Mouse (Mus musculus): ENCODE data around the gene Nectin4.

Nectin4 gene

DNA sequence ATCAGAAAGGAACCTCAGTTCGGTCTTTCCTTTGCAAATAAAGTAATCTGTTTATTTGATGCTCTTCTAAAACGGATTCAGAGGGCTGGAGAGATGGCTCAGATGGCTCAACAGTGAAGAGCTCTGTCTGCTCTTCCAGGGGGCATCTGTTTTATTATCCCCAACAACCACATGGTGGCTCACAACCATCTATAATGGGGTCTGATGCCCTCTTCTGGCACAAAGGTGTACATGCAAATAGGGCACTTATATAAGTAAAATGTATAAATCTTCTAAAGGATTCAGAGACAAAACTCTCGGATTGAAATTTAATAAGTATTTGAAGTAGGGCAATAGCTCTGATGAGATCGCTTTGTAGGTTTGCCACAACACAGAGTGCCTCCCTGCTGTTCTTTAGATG lies 11.5 kb upstream of the Nectin4 start:
- DNase-seq (ENCODE audit: low read depth, low spot score), result peak; percentile 67

DNA sequence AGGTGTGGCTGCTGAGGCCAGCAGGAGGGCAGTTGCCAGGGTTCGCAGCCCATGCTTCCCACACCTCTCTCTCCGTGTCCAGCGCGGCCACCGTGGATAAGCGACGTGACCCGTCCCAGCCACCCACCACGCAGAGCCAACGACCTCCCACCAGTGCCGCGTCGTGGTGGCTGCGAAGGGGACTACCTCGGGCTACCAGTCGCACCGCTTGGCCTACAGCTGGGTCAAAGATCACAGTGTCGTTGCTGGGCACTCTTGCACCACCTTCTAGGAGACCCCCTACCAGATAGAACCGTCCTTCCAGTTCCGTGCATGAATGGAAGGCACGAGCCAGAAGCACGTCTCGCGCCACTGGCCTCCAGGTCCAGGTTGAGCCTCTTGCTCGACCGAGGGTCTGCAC lies 9.6 kb upstream of the Nectin4 start:
- no peak for DNase-seq (ENCODE audit: low read depth, low spot score)

DNA sequence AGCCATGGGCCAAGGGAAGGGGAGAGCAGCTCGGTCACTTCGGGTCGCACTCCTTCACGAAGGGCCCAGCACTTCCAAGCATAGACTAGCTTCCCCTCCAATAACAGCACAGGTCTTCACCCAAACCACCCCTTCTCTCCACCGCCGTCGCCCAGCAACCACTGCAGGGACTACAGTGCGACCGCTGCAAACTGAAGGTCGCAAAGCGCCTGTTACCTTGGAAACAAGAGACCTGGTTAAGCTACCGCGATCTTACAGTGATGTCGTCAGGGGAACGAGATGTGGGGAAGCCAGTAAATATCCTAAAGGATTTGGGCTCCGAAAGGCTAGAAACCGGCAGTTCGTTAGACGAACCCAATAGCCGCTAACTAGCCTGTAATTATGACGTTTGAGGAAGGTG lies 9.2 kb upstream of the Nectin4 start, which contains the start of gene Klhdc9:
Gene Klhdc9, minus strand, starts transcription at position 143 of the 400 bp plus-strand sequence.
- DNase-seq (ENCODE audit: low read depth, low spot score), result peak; percentile 98

DNA sequence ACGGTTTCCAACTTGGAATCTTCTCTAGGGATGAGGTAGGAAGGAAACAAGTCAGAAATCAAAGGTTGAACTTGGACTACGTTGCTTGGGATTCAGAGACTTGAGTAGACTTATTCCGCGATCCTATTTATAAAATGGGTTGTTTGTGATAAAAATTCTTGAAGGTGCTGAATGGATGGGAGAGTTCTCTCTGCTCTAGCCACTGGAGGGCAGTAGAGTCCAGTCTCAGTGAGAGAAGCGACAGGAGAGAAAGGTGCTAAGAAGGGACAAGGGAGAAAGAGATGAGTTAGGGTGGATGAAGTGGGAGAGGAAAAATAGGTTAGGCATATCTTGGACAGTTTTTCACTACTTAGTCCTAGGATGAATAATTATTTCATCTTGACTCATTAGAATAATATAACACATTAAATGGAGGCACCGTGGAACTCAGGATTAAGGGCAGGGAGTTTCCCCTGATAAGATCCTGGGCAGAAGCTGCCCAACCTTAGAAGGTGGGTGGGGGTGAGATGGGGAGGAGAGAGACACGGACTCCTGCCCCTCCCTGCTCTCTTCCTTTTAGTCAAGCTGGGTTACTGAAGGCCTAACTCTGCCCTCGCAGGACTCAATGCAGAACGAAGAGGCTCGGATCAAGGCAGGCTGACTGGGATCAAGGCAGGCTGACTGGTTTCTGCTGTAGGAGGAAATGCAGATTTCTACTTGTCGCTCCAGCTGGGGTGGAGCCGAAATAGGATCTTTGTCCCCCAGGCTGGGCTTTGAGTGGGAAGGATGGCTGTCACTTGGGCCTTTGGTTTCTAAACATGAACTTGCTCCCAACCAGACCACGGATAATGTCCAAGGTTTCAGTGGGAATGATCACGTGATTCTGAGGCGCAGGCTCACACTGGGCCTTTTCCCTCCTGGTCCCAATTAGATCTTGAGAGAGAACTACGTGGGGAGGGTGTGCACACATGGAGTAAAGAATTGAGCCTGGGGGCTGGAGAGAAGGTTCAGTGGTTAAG lies 8.5 kb upstream of the Nectin4 start:
- peak; percentile 90 for DNase-seq (ENCODE audit: low read depth, low spot score)

DNA sequence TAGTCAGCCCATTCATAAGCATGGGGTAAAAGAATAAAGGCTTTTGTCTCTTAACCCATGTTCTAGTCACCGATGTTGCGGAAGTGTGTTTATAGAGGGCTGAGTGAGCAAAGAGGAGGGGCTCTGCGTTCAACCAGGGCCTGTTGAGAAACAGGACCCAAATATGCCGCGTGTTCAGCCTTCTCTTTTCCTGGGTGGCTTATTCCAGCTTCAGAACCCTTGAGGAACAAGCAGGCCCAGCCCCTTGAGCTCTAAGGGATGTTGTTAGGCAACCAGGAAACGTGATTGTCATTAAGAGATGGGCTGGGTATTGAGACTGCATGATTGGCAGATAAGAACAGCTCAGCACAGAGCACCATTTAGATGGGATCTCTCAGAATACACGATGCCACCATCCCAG lies 4.0 kb upstream of the Nectin4 start:
- DNase-seq (ENCODE audit: low read depth, low spot score), result no peak

DNA sequence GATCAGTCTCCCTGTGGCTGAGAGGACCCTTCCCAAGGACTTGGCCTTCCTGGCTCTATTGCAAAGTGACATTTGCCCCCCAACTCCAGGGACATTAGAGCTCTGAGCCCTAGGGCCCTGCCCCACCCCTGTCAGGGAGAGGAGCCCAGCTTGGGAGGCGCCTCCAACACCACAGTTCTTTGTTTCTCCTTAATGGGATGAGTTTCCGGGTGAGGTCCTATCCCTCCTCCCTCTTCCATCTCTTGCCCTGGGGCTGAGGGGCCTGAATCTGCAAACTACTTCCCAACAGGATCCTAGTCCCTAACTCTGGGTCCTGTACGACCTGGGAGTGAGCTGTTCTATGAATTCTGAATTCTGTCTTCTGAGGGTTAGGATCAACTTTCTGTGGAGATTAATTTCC lies 3.0 kb downstream of the Nectin4 start:
- peak; percentile 34 for DNase-seq (ENCODE audit: low read depth, low spot score)

DNA sequence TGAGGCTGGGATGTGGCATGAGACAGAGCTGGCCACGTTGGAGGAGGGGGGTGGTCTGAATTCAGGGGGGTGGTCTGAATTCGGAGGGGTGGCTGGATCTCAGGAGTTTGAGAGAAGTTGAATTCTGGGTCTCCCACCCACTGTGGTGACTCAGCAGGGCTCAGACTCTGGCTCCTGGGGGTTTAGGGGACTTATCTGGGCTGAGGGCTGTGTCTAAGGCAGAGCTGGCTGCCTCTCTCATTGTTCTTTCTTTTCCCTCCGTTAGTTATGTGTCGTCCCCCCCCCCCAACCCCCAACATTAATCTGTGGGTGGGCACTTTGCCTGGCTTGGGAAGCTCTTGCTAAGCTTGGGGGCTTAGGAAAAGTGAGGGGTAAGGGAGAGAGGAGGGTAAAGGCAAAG lies 4.0 kb downstream of the Nectin4 start:
- peak; percentile 48 for DNase-seq (ENCODE audit: low read depth, low spot score)

DNA sequence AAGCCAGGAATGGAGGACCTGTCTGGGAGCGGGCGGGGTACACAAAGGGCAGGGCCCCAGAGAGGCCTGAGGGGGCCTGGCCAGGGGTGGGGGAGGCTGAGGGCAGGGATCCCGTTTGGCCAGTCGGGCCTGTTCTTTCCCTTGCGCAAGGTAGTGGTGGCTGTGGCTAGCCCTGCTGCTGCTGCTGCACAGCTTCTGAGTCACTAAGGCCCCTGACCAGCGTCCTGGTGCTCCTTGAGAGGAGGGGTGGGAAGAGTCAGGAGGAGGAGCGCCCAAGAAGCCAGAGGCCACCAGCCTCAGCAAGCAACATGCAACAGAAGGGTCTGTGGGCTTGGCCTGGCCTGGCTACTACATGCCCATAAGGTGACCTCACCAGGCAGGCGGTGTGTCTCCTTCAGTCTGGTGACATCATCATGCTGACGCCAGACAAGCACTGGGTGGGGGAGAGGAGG lies 5.8 kb downstream of the Nectin4 start:
- DNase-seq (ENCODE audit: low read depth, low spot score), result no peak

DNA sequence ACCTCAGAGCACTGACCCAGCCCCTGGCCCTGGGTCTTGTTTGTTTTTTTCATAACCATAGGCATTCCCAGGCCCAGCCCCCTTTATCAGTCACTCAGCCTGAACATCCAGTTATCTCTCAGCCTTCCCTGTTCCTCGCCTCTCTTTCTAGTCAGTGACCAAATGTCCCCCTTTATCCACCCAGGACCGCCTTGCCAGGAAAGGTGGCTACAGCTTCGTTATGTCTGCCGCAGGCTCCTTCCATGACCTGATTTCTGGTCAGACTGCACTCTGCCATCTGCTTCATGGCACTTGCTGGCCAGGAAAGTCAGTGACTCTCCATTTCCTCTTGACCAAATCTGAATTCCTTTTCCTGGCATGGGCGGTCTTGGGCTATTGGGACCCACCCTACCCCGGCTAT lies 8.4 kb downstream of the Nectin4 start:
- no peak for DNase-seq (ENCODE audit: low read depth, low spot score)

DNA sequence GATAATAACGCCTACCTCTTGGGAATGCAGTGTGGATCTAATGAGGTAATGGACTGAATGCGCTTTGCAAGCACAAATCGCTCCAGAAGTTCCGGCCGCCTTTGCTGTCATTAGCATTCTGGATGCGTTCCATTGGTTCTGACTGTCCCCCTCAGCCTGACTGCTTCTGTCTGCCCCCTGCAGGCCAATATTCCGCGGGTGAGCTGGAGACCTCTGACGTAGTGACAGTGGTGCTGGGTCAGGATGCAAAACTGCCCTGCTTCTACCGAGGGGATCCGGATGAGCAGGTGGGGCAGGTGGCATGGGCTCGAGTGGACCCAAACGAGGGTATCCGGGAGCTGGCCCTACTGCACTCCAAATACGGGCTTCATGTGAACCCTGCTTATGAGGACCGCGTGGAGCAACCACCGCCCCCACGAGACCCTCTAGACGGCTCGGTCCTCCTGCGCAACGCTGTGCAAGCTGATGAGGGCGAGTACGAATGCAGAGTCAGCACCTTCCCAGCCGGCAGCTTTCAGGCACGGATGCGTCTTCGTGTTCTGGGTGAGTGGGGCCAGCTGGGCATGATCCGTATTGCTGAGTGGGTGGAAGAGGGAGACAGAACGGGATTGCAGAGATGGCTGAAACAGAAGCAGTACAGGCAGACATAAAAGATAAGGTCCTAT lies 10.2 kb downstream of the Nectin4 start:
- DNase-seq (ENCODE audit: low read depth, low spot score), result peak; percentile 92

DNA sequence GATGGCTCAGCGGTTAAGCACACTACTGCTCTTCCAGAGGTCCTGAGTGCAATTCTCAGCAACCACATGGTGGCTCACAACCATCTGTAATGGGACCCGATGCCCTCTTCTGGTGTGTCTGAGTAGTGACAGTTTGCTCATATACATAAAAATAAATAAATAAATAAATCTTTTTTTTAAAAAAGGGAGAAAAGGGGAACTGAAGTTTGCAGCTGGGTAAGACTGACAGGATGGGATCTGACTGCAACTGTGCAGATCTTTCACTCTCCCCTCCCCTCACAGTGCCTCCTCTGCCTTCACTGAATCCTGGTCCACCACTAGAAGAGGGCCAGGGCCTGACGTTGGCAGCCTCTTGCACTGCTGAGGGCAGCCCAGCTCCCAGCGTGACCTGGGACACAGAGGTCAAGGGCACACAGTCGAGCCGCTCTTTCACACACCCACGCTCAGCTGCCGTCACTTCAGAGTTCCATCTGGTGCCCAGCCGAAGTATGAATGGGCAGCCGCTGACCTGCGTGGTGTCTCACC lies 12.3 kb downstream of the Nectin4 start:
- no peak for DNase-seq (ENCODE audit: low read depth, low spot score)

DNA sequence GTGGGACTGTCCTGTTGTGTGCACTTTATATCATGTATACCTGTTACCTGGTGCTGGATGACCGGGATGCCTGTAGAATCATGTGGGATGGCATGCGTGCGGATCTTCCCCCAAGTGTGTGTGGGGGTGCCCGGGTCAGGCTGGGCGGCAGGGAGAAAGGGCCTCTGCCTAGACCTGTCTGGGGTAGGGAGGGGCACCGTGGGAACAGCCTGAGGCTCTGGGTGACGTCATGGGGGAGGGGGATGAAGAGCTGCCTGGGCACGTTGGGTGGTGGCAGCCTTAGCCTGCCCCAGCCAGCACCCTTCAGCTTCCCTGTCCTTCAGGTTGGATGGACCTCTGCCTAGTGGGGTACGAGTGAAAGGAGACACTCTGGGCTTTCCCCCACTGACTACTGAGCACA lies 14.5 kb downstream of the Nectin4 start:
- no peak for DNase-seq (ENCODE audit: low read depth, low spot score)

DNA sequence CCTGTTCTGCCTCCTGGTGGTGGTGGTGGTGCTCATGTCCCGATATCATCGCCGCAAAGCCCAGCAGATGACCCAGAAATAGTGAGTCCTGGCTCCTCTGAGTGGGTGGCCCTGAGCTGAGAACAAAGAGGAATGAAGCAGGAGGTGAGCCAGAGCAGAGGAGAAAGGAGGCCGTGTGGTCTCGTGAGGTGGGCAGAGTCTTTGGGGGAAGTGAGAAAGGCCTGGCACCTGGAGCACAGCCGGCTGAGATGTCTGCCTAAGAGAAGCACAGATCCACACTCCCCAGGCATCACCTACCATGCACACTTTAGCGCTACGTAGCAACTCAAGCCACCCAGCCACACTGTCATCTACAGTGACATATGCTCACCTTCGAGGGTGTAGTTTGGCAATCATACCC lies 15.3 kb downstream of the Nectin4 start:
- no peak for DNase-seq (ENCODE audit: low read depth, low spot score)

DNA sequence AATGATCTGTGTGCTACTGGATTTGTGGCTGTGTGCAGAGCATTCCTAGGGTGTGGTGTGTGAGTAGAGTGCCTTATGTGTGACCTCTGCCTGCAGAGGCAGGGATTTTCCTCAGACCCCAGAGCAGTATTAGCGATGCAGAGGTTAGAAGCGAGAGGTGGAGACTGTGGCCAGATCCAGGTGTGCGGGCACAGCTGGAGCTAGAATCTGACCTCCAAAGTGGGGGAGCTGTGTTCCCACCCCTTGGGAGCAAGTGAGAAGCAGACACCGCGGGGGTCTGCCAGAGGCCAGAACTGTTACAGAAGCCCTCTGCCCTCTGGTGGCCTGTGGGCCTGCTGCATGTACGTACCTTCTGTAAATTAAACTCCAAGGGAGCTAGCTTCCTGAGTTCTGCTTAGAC lies 17.2 kb downstream of the Nectin4 start:
- DNase-seq (ENCODE audit: low read depth, low spot score), result peak; percentile 83

DNA sequence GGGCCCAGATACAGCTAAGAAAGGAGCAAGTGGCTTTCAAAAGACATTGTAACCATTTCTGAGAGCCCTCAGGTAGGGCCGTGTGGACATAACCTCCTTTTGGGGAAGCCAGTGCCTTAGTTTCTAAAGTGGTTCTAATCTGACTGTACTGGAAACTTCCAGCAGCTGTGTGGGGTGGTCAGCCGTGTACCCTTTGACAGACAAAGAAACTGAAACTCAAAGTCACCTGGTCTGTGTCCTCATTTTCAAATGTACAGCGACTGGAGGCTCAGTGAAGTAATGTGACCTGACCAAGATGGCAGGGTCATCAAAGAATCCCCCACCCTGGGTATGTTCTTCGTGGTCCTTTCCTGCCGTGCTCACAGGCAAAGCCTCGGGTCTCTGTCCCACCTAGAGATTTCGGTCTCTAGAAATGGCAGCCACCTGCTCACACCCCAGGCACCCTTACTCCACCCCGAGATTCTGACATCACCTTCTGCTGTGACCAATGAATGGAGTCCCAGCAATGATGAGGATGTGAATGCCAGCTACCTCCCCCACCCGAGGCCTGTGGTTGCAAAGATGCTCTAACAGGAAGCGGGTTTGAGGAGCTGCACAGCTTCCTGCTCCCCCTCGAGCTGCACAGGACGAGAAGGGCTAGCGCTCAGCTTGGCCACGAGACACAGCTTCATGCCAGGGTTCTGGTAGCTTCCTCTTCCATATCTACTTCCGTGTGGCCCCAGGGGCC lies 18.6 kb downstream of the Nectin4 start, which contains the start of gene Arhgap30:
Gene Arhgap30, plus strand, starts transcription at position 579 of the 727 bp plus-strand sequence.
- DNase-seq (ENCODE audit: low read depth, low spot score), result no peak

DNA sequence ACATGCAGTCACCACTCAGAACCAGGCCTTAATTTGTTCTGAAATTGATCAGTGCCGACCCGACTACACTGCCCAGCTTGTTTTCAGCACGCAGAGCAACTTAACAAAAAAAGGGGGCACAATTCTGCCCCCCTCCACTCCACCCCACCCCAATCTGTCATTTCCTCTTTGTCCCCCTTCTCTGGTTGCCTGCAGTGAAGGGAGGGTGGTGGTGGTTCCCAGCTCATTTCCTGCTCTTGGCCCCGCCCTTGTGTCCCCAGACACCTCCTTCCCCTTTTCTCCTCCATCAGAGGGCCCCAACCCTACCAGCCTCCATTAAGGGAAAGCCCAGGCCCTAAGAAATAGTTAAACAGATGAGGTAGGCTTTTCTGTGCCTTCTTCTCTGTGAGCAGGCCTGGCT lies 20.2 kb downstream of the Nectin4 start:
- peak; percentile 57 for DNase-seq (ENCODE audit: low read depth, low spot score)

DNA sequence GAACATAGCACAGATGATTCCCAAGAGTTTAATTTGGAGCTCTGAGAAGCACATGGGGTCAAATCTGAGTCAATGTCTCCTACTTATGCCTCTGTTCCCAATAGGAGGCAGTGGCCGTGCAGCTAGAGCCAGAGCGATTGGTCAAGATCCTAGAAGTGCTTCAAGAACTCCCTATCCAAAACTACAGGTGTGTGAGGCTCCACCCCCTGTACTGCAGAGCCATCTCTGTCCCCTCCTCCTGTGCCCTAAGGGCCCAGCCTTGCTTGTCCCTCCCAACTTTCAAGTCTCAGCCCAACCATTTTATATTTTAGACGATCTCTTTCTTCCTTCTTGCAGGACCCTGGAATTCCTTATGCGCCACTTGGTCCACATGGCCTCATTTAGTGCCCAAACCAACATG lies 31.9 kb downstream of the Nectin4 start:
- peak; percentile 89 for DNase-seq (ENCODE audit: low read depth, low spot score)

DNA sequence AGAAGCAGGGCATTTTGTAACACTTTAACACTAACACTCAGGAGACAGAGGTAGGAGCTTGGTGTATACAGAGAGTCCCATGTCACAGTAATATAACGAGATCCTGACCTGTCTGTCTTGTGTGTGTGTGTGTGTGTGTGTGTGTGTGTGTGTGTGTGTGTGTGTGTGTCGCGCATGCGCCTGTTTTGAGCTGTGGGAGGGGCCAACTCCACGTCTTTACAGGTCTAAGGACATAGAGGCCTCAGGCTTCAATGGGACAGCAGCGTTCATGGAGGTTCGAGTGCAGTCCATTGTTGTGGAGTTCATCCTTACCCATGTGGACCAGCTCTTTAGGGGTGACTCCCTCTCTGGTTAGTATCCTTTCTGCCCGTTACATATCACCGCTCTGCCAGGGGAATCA lies 33.1 kb downstream of the Nectin4 start:
- no peak for DNase-seq (ENCODE audit: low read depth, low spot score)

DNA sequence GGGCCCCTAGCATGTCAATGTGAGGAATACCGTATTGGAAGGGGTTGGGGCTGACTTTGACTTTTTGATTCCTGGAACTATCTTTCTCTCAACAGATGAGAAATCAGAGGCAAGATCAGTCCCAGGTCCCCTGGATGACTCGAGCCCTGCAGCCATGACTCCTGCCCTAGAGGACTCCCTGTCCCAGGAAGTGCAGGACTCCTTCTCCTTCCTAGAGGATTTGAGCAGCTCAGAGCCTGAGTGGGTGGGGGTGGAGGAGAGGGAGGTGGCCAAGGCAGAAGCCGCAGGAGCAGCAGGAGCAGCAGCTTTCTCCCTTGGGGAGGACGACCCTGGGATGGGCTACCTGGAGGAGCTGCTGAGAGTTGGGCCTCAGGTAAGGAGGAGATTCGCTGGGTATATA lies 37.4 kb downstream of the Nectin4 start:
- DNase-seq (ENCODE audit: low read depth, low spot score), result no peak

DNA sequence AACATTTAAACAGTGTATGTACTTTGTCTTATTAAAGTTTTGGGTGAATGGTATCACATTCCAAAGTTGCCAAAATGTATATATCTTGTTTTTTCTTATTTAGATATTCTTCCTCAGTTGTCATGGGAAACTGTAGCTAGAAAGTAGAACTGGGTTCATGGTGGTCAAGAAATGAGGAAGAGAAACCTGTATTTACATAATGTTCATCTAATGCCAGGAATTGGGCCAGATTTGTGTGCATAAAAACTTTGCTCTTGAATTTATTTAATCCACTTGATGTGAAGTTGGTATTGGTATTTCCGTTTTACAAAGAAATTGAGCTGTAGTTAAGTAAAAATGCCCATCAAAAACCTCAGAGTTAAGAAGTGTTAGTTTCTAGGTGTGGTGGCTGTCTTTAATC lies 40.3 kb downstream of the Nectin4 start:
- no peak for DNase-seq (ENCODE audit: low read depth, low spot score)

DNA sequence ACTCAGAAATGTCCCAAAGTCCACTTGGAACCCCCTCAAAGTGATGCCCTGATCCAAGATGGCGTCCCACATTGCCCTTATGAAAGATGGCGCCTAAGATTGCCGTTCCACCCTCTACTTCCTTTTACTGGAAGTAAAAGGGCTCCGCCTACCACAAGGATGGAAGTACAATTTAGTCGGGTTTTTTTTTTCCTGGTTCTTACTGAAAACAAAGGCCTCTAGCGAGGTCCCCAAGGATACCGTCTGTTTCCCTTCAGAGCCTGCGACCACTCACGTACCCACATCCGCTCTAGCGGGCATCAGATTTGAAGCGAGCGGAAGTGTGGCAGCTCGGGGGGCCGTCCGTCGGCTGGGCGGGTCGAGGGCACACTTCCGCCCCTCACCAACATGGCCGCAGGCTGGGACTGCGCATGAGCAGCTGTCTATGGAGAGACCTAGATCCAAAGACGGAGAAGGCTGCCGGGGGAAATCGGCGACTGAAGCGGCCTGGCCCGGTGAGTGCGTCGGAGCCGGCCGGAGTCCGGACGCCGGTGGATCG lies 41.1 kb downstream of the Nectin4 start, which contains the start of gene Usf1:
Gene Usf1, plus strand, starts transcription at position 367 of the 538 bp plus-strand sequence.
- DNase-seq (ENCODE audit: low read depth, low spot score), result peak; percentile 98

Measured in ES-CJ7 (cell line).